8 mouse cellular contexts compared by ENCODE assay signal in the genomic region with DNA sequence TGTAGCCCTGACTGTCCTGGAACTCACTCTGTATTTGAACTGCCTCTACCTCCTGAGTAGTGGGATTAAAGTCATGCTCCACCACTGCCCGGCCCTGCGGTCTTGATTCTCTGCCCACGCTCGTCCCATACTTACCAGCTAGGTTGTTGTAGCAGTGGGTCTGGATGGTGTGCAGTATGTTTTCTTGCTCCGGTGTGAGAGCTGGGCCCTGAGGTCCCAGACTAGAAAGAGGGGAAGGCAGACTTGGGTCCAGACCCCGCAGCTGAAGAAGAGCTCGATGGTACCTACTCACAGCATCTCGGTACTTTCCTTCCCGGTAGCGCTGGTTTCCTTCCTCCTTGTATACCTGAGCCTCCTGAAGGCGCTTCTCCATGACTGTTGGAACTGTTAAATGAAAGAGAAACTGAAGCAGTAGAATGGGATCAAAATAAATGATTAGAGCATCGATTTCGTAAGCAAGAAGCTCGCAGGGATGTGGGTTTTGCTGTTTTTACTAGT. TPM values are rescaled to one million over a fixed set of nuclear protein-coding genes. Genes with fewer than 3 reads are reported as not detected.
DNase-seq lines count a peak whose midpoint lies in the region; ATAC-seq and TF ChIP-seq lines count a peak whose summit lies in the region.
"Had no signal": no experiment of that assay in that cellular context is flagged by ENCODE, and none has a peak within 500 bp of the region (broad histone marks: within the 10 kb centered on the region; RNA-seq: fewer than 3 reads in every experiment).

No protein-coding gene starts in this region.

- TF ChIP-seq CTCF in intestine, postnatal 0 days (IDR thresholded peaks at IDR 0.05; ENCODE audit: low read depth): no peak
- TF ChIP-seq CTCF in olfactory bulb, adult 2 months (IDR thresholded peaks at IDR 0.05; ENCODE audit: insufficient read depth, low read depth, low read length): no peak

- no peak for TF ChIP-seq POLR2A in olfactory bulb, adult 2 months (IDR thresholded peaks at IDR 0.05; ENCODE audit: insufficient read depth, low read depth, low read length)

- no peak for DNase-seq in forebrain, embryonic 10.5 days (ENCODE audit: extremely low spot score, low spot score)
- DNase-seq in cerebellum, postnatal 4 days (ENCODE audit: low spot score in 2 of 2): no peak

- H3K27me3 ChIP-seq in megakaryocyte, embryonic 14.5 days (replicated peaks): no peaks in the 10 kb centered on the region
- no peaks in the 10 kb centered on the region for H3K27me3 ChIP-seq in forebrain, embryonic 10.5 days (ENCODE audit: poor library complexity, severe bottlenecking)
- H3K27me3 ChIP-seq in intestine, postnatal 0 days (replicated peaks; ENCODE audit: control insufficient read depth, insufficient read depth, low read length): no peaks in the 10 kb centered on the region

- peaks cover 55% of the 10 kb centered on the region for H3K4me1 ChIP-seq in megakaryocyte, embryonic 14.5 days
- peaks cover 52% of the 10 kb centered on the region for H3K4me1 ChIP-seq in forebrain, embryonic 10.5 days
- peaks cover 5% of the 10 kb centered on the region; the same call in 1 of the 2 replicates for H3K4me1 ChIP-seq in intestine, postnatal 0 days (replicated peaks; ENCODE audit: control insufficient read depth, insufficient read depth, low read length)
- peaks cover 5% of the 10 kb centered on the region; the same call in 1 of the 2 replicates for H3K4me1 ChIP-seq in olfactory bulb, adult 2 months (ENCODE audit: control insufficient read depth, insufficient read depth, low read length)

- H3K9ac ChIP-seq in intestine, postnatal 0 days (ENCODE audit: low read depth, low read length): peak overlapping the region; percentile 52

- H3K4me3 ChIP-seq in megakaryocyte, embryonic 14.5 days (replicated peaks): peak overlapping the region; percentile 94
- H3K4me3 ChIP-seq in forebrain, embryonic 10.5 days: peak overlapping the region; percentile 81
- H3K4me3 ChIP-seq in intestine, postnatal 0 days (ENCODE audit: low read depth, low read length): peak overlapping the region; percentile 97
- H3K4me3 ChIP-seq in olfactory bulb, adult 2 months (ENCODE audit: insufficient read depth, low read depth, low read length): peak overlapping the region; percentile 60

- peak overlapping the region; percentile 80 for H3K4me2 ChIP-seq in intestine, postnatal 0 days (replicated peaks; ENCODE audit: low read depth)

- H3K27ac ChIP-seq in forebrain, embryonic 10.5 days: peak overlapping the region; percentile 97
- H3K27ac ChIP-seq in intestine, postnatal 0 days (ENCODE audit: low read depth, low read length): peak overlapping the region; percentile 86
- peak overlapping the region; percentile 89 for H3K27ac ChIP-seq in olfactory bulb, adult 2 months (ENCODE audit: insufficient read depth, low read depth, low read length)

- H3K9me3 ChIP-seq in megakaryocyte, embryonic 14.5 days: no peaks in the 10 kb centered on the region
- no peaks in the 10 kb centered on the region for H3K9me3 ChIP-seq in forebrain, embryonic 10.5 days
- no peaks in the 10 kb centered on the region for H3K9me3 ChIP-seq in intestine, postnatal 0 days (ENCODE audit: control insufficient read depth)

- H3K36me3 ChIP-seq in megakaryocyte, embryonic 14.5 days (replicated peaks; ENCODE audit: low read length): peaks cover 51% of the 10 kb centered on the region
- H3K36me3 ChIP-seq in forebrain, embryonic 10.5 days (replicated peaks): peaks cover 53% of the 10 kb centered on the region
- H3K36me3 ChIP-seq in intestine, postnatal 0 days (ENCODE audit: control insufficient read depth, insufficient read depth): peaks cover 14% of the 10 kb centered on the region

- 37% methylated on average over 14 of the region's 14 CpGs for WGBS in forebrain, embryonic 10.5 days
- WGBS in intestine, postnatal 0 days: 14% methylated on average over 14 of the region's 14 CpGs
- WGBS in olfactory bulb, adult 2 months: 17% methylated on average over 14 of the region's 14 CpGs

- no peak for ATAC-seq in megakaryocyte, adult 5-6 weeks (ENCODE audit: poor library complexity, severe bottlenecking)
- ATAC-seq in intestine, postnatal 0 days: no peak
- ATAC-seq in inflammation-experienced regulatory T-cells, adult 6 months: no peak

RNA-seq across cellular contexts. Expression of a gene that starts 0.8 kb away (rescaled TPM):
- polyA plus RNA-seq in megakaryocyte, embryonic 14.5 days (2012; ENCODE audit: insufficient read depth, low replicate concordance): 0.51 TPM in 1 of 2 replicates, not detected in the other
- total RNA-seq in megakaryocyte, adult 5-6 weeks (2015): 28.6 and 31.0 TPM in 2 replicates
- total RNA-seq in megakaryocyte, adult 5-6 weeks (2017): 53.6 and 63.7 TPM in 2 replicates
- polyA plus RNA-seq in forebrain, embryonic 10.5 days (2016; fragmentation: Nextera tagmentation; extraction: Ambion mirVana): 82.5 and 85.5 TPM in 2 replicates
- polyA plus RNA-seq in intestine, postnatal 0 days (2015; fragmentation: Nextera tagmentation; extraction: Ambion mirVana): 18.2 and 19.9 TPM in 2 replicates
- not detected in 2 replicates for polyA plus RNA-seq in olfactory bulb, adult 2 months (2012; ENCODE audit: insufficient read depth, insufficient read length, low replicate concordance, missing spikeins)
- 10 to 100 TPM; 38.6 to 60.1 (median 53.7) TPM for polyA plus RNA-seq in inflammation-experienced regulatory T-cells, adult 6 months (2017; shearing (Covaris generic))

RNA-seq across cellular contexts. Expression of a gene that starts 1.5 kb away (rescaled TPM):
- 13.5 and 54.1 TPM in 2 replicates for polyA plus RNA-seq in megakaryocyte, embryonic 14.5 days (2012; ENCODE audit: insufficient read depth, low replicate concordance)
- total RNA-seq in megakaryocyte, adult 5-6 weeks (2015): 52.3 and 56.0 TPM in 2 replicates
- 72.8 and 94.4 TPM in 2 replicates for total RNA-seq in megakaryocyte, adult 5-6 weeks (2017)
- polyA plus RNA-seq in forebrain, embryonic 10.5 days (2016; fragmentation: Nextera tagmentation; extraction: Ambion mirVana): 4.9 and 5.4 TPM in 2 replicates
- 5.4 and 6.0 TPM in 2 replicates for polyA plus RNA-seq in intestine, postnatal 0 days (2015; fragmentation: Nextera tagmentation; extraction: Ambion mirVana)
- polyA plus RNA-seq in olfactory bulb, adult 2 months (2012; ENCODE audit: insufficient read depth, insufficient read length, low replicate concordance, missing spikeins): 134 and 194 TPM in 2 replicates
- polyA plus RNA-seq in inflammation-experienced regulatory T-cells, adult 6 months (2017; shearing (Covaris generic)): 1 to 10 TPM; 5.0 to 8.3 (median 5.9) TPM

RNA-seq across cellular contexts. Expression of a gene that starts 11.2 kb away (rescaled TPM):
- 44.9 and 148 TPM in 2 replicates for polyA plus RNA-seq in megakaryocyte, embryonic 14.5 days (2012; ENCODE audit: insufficient read depth, low replicate concordance)
- total RNA-seq in megakaryocyte, adult 5-6 weeks (2015): not detected in 2 replicates
- 1.8 and 5.9 TPM in 2 replicates for total RNA-seq in megakaryocyte, adult 5-6 weeks (2017)
- not detected in 2 replicates for polyA plus RNA-seq in forebrain, embryonic 10.5 days (2016; fragmentation: Nextera tagmentation; extraction: Ambion mirVana)
- polyA plus RNA-seq in intestine, postnatal 0 days (2015; fragmentation: Nextera tagmentation; extraction: Ambion mirVana): not detected in 2 replicates
- not detected in 2 replicates for polyA plus RNA-seq in olfactory bulb, adult 2 months (2012; ENCODE audit: insufficient read depth, insufficient read length, low replicate concordance, missing spikeins)
- polyA plus RNA-seq in inflammation-experienced regulatory T-cells, adult 6 months (2017; shearing (Covaris generic)): not detected
- total RNA-seq: common myeloid progenitor, adult 5-6 weeks had no signal

RNA-seq across cellular contexts. Expression of a gene that starts 16.0 kb away (rescaled TPM):
- 1.3 and 5.9 TPM in 2 replicates for polyA plus RNA-seq in megakaryocyte, embryonic 14.5 days (2012; ENCODE audit: insufficient read depth, low replicate concordance)
- 0.62 and 2.3 TPM in 2 replicates for total RNA-seq in megakaryocyte, adult 5-6 weeks (2015)
- total RNA-seq in megakaryocyte, adult 5-6 weeks (2017): 1.8 and 2.5 TPM in 2 replicates
- 6.6 and 6.8 TPM in 2 replicates for polyA plus RNA-seq in forebrain, embryonic 10.5 days (2016; fragmentation: Nextera tagmentation; extraction: Ambion mirVana)
- 1.9 and 2.0 TPM in 2 replicates for polyA plus RNA-seq in intestine, postnatal 0 days (2015; fragmentation: Nextera tagmentation; extraction: Ambion mirVana)
- not detected in 2 replicates for polyA plus RNA-seq in olfactory bulb, adult 2 months (2012; ENCODE audit: insufficient read depth, insufficient read length, low replicate concordance, missing spikeins)
- polyA plus RNA-seq in inflammation-experienced regulatory T-cells, adult 6 months (2017; shearing (Covaris generic)): 1 to 10 TPM; 2.1 to 3.0 (median 2.7) TPM

RNA-seq across cellular contexts. Expression of a gene that starts 18.9 kb away (rescaled TPM):
- polyA plus RNA-seq in megakaryocyte, embryonic 14.5 days (2012; ENCODE audit: insufficient read depth, low replicate concordance): 124 and 182 TPM in 2 replicates
- total RNA-seq in megakaryocyte, adult 5-6 weeks (2015): 84.8 and 97.8 TPM in 2 replicates
- total RNA-seq in megakaryocyte, adult 5-6 weeks (2017): 48.1 and 49.6 TPM in 2 replicates
- 47.0 and 48.0 TPM in 2 replicates for polyA plus RNA-seq in forebrain, embryonic 10.5 days (2016; fragmentation: Nextera tagmentation; extraction: Ambion mirVana)
- 43.2 and 47.2 TPM in 2 replicates for polyA plus RNA-seq in intestine, postnatal 0 days (2015; fragmentation: Nextera tagmentation; extraction: Ambion mirVana)
- not detected in 2 replicates for polyA plus RNA-seq in olfactory bulb, adult 2 months (2012; ENCODE audit: insufficient read depth, insufficient read length, low replicate concordance, missing spikeins)
- 100 to 1,000 TPM in 1 of 3 experiments, 10 to 100 TPM in 2; 81.9 to 106 (median 95.9) TPM for polyA plus RNA-seq in inflammation-experienced regulatory T-cells, adult 6 months (2017; shearing (Covaris generic))

Comparison
In these comparisons a context has a peak if more than half of its experiments do, and no peak if none do; other contexts are left out.
1. RNA of a gene that starts 0.8 kb away (polyA plus RNA-seq): 82.5 to 85.5 TPM in forebrain, embryonic 10.5 days, not detected in olfactory bulb, adult 2 months, 38.6 to 60.1 TPM in inflammation-experienced regulatory T-cells, adult 6 months and 18.2 to 19.9 TPM in intestine, postnatal 0 days; 0.51 TPM in megakaryocyte, embryonic 14.5 days; every median in the first group is over 10 times any median in the second.
2. Peak in every context shown above with its lines, with median percentiles within 50 percentile points of each other: H3K4me3 ChIP-seq and H3K27ac ChIP-seq.